Mouse (Mus musculus) heart, adult 2 months (tissue): ENCODE measurements around the gene Mansc1. TPM values are rescaled to one million over a fixed set of nuclear protein-coding genes. Genes with fewer than 3 reads are reported as not detected.
A peak's percentile ranks its signal among the peaks of the same experiment; 100 is the strongest.

Experiments used
- DNase-seq, 2 experiments: peaks; one replicate each; pipeline ENCODE4 v3.0.0; 2021
- H3K27ac ChIP-seq: fragments of 200-600 bp; 2 replicates; pipeline ENCODE4 v1.8.1; 2022
- H3K27me3 ChIP-seq: fragments of 200-500 bp; 2 replicates; pipeline ENCODE4 v1.6.1; 2012; ENCODE audit warnings: mild to moderate bottlenecking, low read length, inconsistent platforms, mixed read lengths; ENCODE audit not compliant: control insufficient read depth, insufficient read depth
- H3K36me3 ChIP-seq: fragments of 200-500 bp; 2 replicates; pipeline ENCODE4 v1.6.1; 2012; ENCODE audit warnings: low read length, inconsistent platforms; ENCODE audit not compliant: control insufficient read depth, insufficient read depth
- H3K4me1 ChIP-seq: fragments of 200-500 bp; 2 replicates; pipeline ENCODE4 v1.6.1; 2011; ENCODE audit warnings: low read length; ENCODE audit not compliant: control insufficient read depth, insufficient read depth
- H3K4me3 ChIP-seq: fragments of 200-600 bp; 2 replicates; pipeline ENCODE4 v1.8.1; 2022
- H3K79me2 ChIP-seq: fragments of 200-500 bp; replicated peaks from 2 replicates; pipeline ENCODE4 v1.6.1; 2012; ENCODE audit warnings: mild to moderate bottlenecking, inconsistent platforms, low read length, moderate library complexity, mixed read lengths; ENCODE audit not compliant: control insufficient read depth, insufficient read depth
- H3K9ac ChIP-seq: fragments of 200-500 bp; 2 replicates; pipeline ENCODE4 v1.6.1; 2012; ENCODE audit warnings: low read depth, mild to moderate bottlenecking, control low read depth, inconsistent platforms, low read length, mixed read lengths
- CTCF ChIP-seq: fragments of 200-600 bp; IDR thresholded peaks from 2 replicates; pipeline ENCODE4 v1.8.1; 2022; ENCODE audit warnings: antibody characterized with exemption, mild to moderate bottlenecking, moderate library complexity
- EP300 ChIP-seq: fragments of 200-500 bp; IDR thresholded peaks from 2 replicates; pipeline ENCODE4 v1.6.1; 2011; ENCODE audit warnings: low read depth, low read length, control low read depth; ENCODE audit not compliant: insufficient read depth
- POLR2A ChIP-seq: fragments of 200-500 bp; IDR thresholded peaks from 2 replicates; pipeline ENCODE4 v1.6.1; 2011; ENCODE audit warnings: mild to moderate bottlenecking, low read depth, low read length, control low read depth; ENCODE audit not compliant: insufficient read depth
- WGBS: fragments of 180-500 bp; shearing (Covaris S2); methylation state at CpG from one replicate; pipeline ENCODE4 v1.1.7; 2018; 5-methylcytosine and 5-hydroxymethylcytosine counted together
- intact Hi-C: fragments of 180-260 bp; cut with DNase I; formaldehyde crosslinking; loops from one replicate; pipeline ENCODE4 v1.15.1; 2025
- polyA plus RNA-seq: library from polyadenylated mRNA; depleted of rRNA; stranded (reverse); fragments of >200 nt; gene quantifications from 2 replicates; pipeline ENCODE4 v1.2.3, GENCODE M21; 2012
- total RNA-seq, 2 experiments: library from RNA; stranded (reverse); gene quantifications; 2 replicates each; pipeline ENCODE4 v1.2.3; 2021

The Mansc1 gene
- total and polyA plus RNA-seq, 3 experiments, result 4.3 to 5.5 (median 4.5) TPM

DNA sequence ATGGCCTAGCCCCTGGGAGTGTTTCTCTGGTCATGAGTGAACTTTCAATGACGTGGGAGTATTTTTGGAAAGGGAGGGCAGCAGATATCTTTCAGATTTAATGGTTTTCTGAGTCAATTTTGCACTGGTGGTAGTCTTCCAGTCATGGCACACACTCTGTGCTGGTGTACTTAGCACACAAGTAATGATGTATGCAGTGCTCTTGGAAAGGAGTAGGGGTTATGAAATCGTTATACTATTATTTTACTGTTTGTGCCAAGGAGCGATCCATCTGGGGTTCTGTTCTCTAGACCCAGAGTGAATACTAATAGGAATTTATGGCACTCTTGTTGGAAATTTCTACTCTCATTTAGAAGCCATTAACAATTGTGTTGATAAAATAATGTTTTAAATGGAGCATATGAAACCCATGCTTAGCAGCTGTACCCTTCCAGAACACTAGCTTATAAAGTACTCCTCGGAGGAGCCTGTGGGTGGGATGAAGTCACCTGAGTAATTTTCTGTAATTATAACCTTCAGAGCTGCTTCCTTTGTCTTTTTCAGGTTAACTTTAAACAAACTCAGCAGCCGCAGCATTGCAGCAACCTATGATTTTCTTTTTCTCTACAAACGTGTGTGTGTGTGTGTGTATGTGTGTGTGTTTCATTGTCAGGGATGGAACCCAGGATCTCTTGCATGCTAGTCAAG, 37.0 kb upstream of the Mansc1 start:
- DNase-seq, result no peak
- Histone ChIP-seq H3K36me3 (no peaks in the 10 kb centered on the region; the same call in 1 of the 2 replicates), H3K9ac (no peak overlapping the region), H3K27me3 (no peaks in the 10 kb centered on the region), H3K4me3 (no peak overlapping the region), H3K79me2 (peaks cover 1% of the 10 kb centered on the region), H3K27ac (peak overlapping the region; percentile 15; the same call in 1 of the 2 replicates), H3K4me1 (peaks cover 7% of the 10 kb centered on the region)
- intact Hi-C loops, result no loop called here
- 81% methylated on average over 6 of the region's 6 CpGs for WGBS
- TF ChIP-seq POLR2A (no peak), CTCF (no peak), EP300 (no peak)

- intact Hi-C loops, result no loop called here
- DNase-seq, result no peak
- H3K4me1 ChIP-seq, result peaks cover 7% of the 10 kb centered on the region
Observed at GRCm38 (mm10) chr6:134668519-134668918, 36.2 kb upstream of the Mansc1 start.

DNA sequence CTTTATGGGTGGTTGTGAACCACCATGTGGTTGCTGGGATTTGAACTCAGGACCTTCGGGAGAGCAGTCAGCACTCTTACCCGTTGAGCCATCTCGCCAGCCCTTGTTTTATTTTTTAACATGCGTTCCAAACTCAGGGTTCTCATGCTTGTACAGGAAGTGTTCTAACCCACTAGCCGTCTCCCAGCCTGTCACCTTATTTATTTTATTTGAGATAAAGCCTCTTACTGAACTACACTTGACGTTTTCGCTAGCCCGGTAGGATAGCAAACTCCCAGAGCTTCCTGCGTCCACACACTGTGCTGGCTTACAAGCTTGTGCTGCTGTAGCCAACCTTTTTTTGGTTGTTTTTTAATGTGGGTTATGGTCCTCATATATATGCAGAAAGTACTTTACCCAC, 33.5 kb upstream of the Mansc1 start:
- intact Hi-C loops, result no loop called here
- peaks cover 4% of the 10 kb centered on the region for H3K4me1 ChIP-seq
- no peaks in the 10 kb centered on the region for H3K36me3 ChIP-seq
- no peak for DNase-seq
- H3K4me3 ChIP-seq, result no peak overlapping the region
- WGBS, result 65% methylated on average over 9 of the region's 9 CpGs
- H3K9ac ChIP-seq, result no peak overlapping the region
- TF ChIP-seq CTCF (no peak), POLR2A (no peak), EP300 (no peak)
- no peak overlapping the region for H3K27ac ChIP-seq
- H3K27me3 ChIP-seq, result no peaks in the 10 kb centered on the region
- H3K79me2 ChIP-seq, result peaks cover 1% of the 10 kb centered on the region; the same call in 1 of the 2 replicates

More at GRCm38 (mm10) chr6:134668519-134668918, 36.2 kb upstream of the Mansc1 start:
- 76% methylated on average over 2 of the region's 2 CpGs for WGBS
- Histone ChIP-seq H3K27me3 (no peaks in the 10 kb centered on the region), H3K9ac (no peak overlapping the region), H3K27ac (no peak overlapping the region), H3K79me2 (peaks cover 1% of the 10 kb centered on the region), H3K36me3 (no peaks in the 10 kb centered on the region; the same call in 1 of the 2 replicates), H3K4me3 (no peak overlapping the region)
- TF ChIP-seq EP300, result no peak
- no peak for TF ChIP-seq POLR2A
- TF ChIP-seq CTCF, result no peak

DNA sequence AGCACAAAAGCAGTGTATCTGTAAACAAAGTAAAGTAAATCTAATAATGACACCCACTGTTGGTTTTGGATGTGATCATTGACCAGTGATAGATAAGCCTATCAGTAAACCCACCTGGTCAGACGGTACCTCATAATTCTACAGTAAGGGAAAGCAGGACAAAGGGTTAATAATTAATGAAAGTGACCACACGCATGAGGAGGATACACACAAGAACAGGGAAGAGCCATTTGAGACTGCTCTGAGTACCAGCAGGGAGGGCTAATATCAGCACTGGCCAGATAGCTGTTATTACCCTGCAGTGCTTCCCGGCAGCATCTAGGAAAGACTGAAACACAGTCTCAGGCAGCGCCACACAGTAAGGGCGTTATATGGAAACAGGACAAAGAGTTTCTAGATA, 32.3 kb upstream of the Mansc1 start:
- WGBS, result 71% methylated on average over 5 of the region's 5 CpGs
- intact Hi-C loops, result loop anchor here (5.0 kb wide), 1 partner anchor 198 kb away; no protein-coding TSS in a partner anchor
- H3K27me3 ChIP-seq, result no peaks in the 10 kb centered on the region
- no peaks in the 10 kb centered on the region for H3K36me3 ChIP-seq
- no peak for DNase-seq
- H3K4me3 ChIP-seq, result no peak overlapping the region
- H3K9ac ChIP-seq, result no peak overlapping the region
- H3K4me1 ChIP-seq, result peaks cover 2% of the 10 kb centered on the region; the same call in 1 of the 2 replicates
- H3K79me2 ChIP-seq, result 0 out of 2 replicates have a peak, but pooled peaks cover 1% of the 10 kb centered on the region
- no peak for TF ChIP-seq EP300
- TF ChIP-seq CTCF, result no peak
- no peak for TF ChIP-seq POLR2A
- no peak overlapping the region for H3K27ac ChIP-seq

GRCm38 (mm10) chr6:134660714-134661406, 28.6 kb upstream of the Mansc1 start:
- H3K4me3 ChIP-seq, result no peak overlapping the region
- H3K36me3 ChIP-seq, result no peaks in the 10 kb centered on the region
- no peak overlapping the region for H3K9ac ChIP-seq
- 0 out of 2 replicates have a peak, but pooled peaks cover 1% of the 10 kb centered on the region for H3K79me2 ChIP-seq
- H3K4me1 ChIP-seq, result no peaks in the 10 kb centered on the region; the same call in 1 of the 2 replicates
- no peak overlapping the region for H3K27ac ChIP-seq
- intact Hi-C loops, result loop anchor here (5.0 kb wide), 1 partner anchor 201 kb away; no protein-coding TSS in a partner anchor
- no peak for DNase-seq
- no peak for TF ChIP-seq CTCF
- no peak for TF ChIP-seq EP300
- no peak for TF ChIP-seq POLR2A
- H3K27me3 ChIP-seq, result no peaks in the 10 kb centered on the region
- 74% methylated on average over 8 of the region's 8 CpGs for WGBS
